Mouse (Mus musculus) liver, adult 2 months (tissue): ENCODE data around the gene Kcnab1. TPM values are rescaled to one million over a fixed set of nuclear protein-coding genes. Genes with fewer than 3 reads are reported as not detected.

ENCODE experiments used
- DNase-seq: peaks from one replicate; pipeline ENCODE4 v3.0.0-alpha.2; 2011; ENCODE audit warnings: low read depth, low spot score; ENCODE audit errors: extremely low read depth
- H3K27ac ChIP-seq: fragments of 200-500 bp; replicated peaks from 2 replicates; pipeline ENCODE4 v1.5.1; 2012; ENCODE audit warnings: low read depth, mild to moderate bottlenecking, control low read depth, inconsistent platforms, low read length; ENCODE audit not compliant: insufficient read depth
- H3K27me3 ChIP-seq: fragments of 200-500 bp; 2 replicates; pipeline ENCODE4 v1.6.1; 2012; ENCODE audit warnings: mild to moderate bottlenecking, moderate library complexity, low read length, inconsistent platforms; ENCODE audit not compliant: control insufficient read depth, insufficient read depth
- H3K36me3 ChIP-seq: fragments of 200-500 bp; 2 replicates; pipeline ENCODE4 v1.6.1; 2012; ENCODE audit warnings: low read length, inconsistent platforms; ENCODE audit not compliant: control insufficient read depth, insufficient read depth
- H3K4me1 ChIP-seq: fragments of 200-500 bp; 2 replicates; pipeline ENCODE4 v1.6.1; 2011; ENCODE audit warnings: low read length; ENCODE audit not compliant: control insufficient read depth, insufficient read depth
- H3K4me3 ChIP-seq: fragments of 200-500 bp; 2 replicates; pipeline ENCODE4 v1.5.1; 2011; ENCODE audit warnings: low read depth, mild to moderate bottlenecking, control low read depth, low read length, moderate library complexity; ENCODE audit not compliant: insufficient read depth
- H3K79me2 ChIP-seq: fragments of 200-500 bp; 2 replicates; pipeline ENCODE4 v1.6.1; 2012; ENCODE audit warnings: inconsistent platforms, mild to moderate bottlenecking, low read length, moderate library complexity; ENCODE audit not compliant: control insufficient read depth, insufficient read depth
- H3K9ac ChIP-seq: fragments of 200-500 bp; 2 replicates; pipeline ENCODE4 v1.6.1; 2012; ENCODE audit warnings: low read depth, mild to moderate bottlenecking, control low read depth, inconsistent platforms, low read length
- CTCF ChIP-seq: fragments of 200-500 bp; IDR thresholded peaks from 2 replicates; pipeline ENCODE4 v1.5.1; 2011; ENCODE audit warnings: low read depth, low read length, control low read depth
- POLR2A ChIP-seq: fragments of 200-500 bp; IDR thresholded peaks from 2 replicates; pipeline ENCODE4 v1.6.1; 2011; ENCODE audit warnings: low read length, control low read depth; ENCODE audit not compliant: insufficient read depth; ENCODE audit errors: extremely low read depth
- WGBS: fragments of 180-500 bp; shearing (Covaris S2); methylation state at CpG from one replicate; pipeline ENCODE4 v1.1.7; 2018; 5-methylcytosine and 5-hydroxymethylcytosine counted together
- polyA plus RNA-seq: library from polyadenylated mRNA; depleted of rRNA; stranded (reverse); fragments of >200 nt; gene quantifications from 2 replicates; pipeline ENCODE4 v1.2.3, GENCODE M21; 2012
- total RNA-seq: library from RNA; depleted of rRNA; stranded (reverse); fragments of >200 nt; gene quantifications from 2 replicates; pipeline ENCODE4 v1.2.3, GENCODE M21; 2014

Gene Kcnab1
- total and polyA plus RNA-seq, 2 experiments: 0.06 to 0.28 TPM

DNA sequence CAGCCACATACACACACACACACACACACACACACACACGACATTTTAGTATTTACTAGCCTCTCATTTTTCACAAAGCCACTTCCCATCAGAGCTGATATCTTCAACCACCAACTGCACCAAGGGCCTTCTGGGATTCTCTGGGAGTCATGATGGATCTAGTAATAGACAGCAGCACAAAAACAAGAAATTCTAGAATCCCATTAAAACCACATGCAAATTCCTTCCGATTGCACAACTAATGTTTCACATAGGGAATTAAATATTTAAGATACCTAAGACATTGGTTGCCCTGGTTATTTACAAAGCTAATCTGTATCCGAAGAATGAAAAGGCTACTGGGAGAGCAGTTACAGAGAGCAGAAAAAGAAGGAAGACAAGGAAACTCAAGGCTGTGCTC is 29.6 kb downstream of the Kcnab1 start:
- no peaks in the 10 kb centered on the region for H3K79me2 ChIP-seq
- H3K27me3 ChIP-seq: no peaks in the 10 kb centered on the region
- H3K4me3 ChIP-seq: no peak overlapping the region
- no peak for DNase-seq
- no peak overlapping the region for H3K9ac ChIP-seq
- 86% methylated on average over 3 of the region's 3 CpGs for WGBS
- no peak overlapping the region for H3K27ac ChIP-seq
- H3K36me3 ChIP-seq: no peaks in the 10 kb centered on the region
- no peaks in the 10 kb centered on the region for H3K4me1 ChIP-seq
- TF ChIP-seq POLR2A (no peak), CTCF (no peak)

DNA sequence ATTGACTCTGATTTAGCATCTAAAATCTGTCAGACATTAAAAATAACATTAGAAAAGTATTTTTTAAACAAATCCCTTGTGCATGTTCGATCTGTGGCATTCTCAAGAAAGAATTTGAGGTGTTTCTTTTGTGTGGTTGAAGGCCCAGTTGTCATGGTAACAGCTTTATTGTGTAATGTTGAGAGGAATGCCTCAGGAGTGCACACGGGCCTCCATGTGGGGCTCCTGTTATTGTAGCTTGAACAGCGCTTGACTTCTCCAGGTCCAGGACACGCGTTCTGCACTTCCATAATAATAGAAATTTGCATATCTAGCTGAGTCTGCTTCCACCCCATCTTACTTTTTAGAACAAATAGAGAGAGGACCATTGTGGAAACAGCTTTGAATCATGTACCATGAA is 36.0 kb downstream of the Kcnab1 start:
- no peak overlapping the region for H3K9ac ChIP-seq
- no peak for DNase-seq
- H3K27ac ChIP-seq: no peak overlapping the region
- H3K36me3 ChIP-seq: no peaks in the 10 kb centered on the region
- no peaks in the 10 kb centered on the region for H3K4me1 ChIP-seq
- no peak overlapping the region for H3K4me3 ChIP-seq
- H3K27me3 ChIP-seq: no peaks in the 10 kb centered on the region
- TF ChIP-seq POLR2A: no peak
- TF ChIP-seq CTCF: no peak
- no peaks in the 10 kb centered on the region for H3K79me2 ChIP-seq
- 85% methylated on average over 5 of the region's 5 CpGs for WGBS

DNA sequence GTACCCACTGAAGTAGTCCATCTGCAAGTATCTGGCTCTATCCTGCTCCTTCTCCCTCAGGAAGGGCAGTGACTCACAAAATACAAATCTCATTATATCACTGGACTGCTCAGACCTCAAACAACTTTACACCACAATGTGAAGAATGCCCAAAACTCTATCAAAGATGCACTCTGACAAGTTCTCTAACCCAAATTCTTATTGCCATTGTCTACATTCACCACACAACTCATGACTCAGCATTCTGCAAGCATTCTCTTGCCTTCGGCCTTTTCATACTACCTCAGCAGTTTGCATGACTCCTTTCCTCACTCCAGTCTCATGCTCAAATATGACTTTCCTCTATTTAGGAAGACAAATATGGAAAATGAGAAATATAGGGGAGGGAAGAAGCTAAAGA is 42.6 kb downstream of the Kcnab1 start:
- Histone ChIP-seq H3K27ac (no peak overlapping the region), H3K9ac (no peak overlapping the region), H3K4me3 (no peak overlapping the region), H3K27me3 (no peaks in the 10 kb centered on the region), H3K79me2 (no peaks in the 10 kb centered on the region), H3K36me3 (no peaks in the 10 kb centered on the region), H3K4me1 (no peaks in the 10 kb centered on the region)
- 74% methylated on average over 1 of the region's 1 CpGs for WGBS
- no peak for DNase-seq
- no peak for TF ChIP-seq POLR2A
- TF ChIP-seq CTCF: no peak

DNA sequence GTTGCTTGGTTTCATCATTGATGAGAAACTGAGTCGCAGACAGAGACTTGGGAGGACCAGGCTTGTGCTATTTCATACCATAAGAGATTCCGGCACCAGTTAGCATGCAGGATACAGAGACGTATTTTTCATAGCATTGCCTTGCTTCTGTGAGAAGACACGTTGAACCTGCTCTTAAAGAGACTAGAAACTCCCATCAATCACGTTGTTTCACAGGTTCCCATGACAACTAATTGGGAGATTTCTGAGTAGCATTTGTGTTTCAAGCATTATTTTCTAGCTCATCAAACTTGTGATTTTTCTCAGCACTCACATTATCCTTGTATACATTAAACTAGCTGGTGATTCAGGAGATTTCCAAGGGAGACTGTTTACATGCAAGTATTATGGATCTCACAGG is 63.8 kb downstream of the Kcnab1 start:
- DNase-seq: no peak
- no peaks in the 10 kb centered on the region for H3K27me3 ChIP-seq
- H3K4me1 ChIP-seq: no peaks in the 10 kb centered on the region; the same call in 1 of the 2 replicates
- no peaks in the 10 kb centered on the region for H3K79me2 ChIP-seq
- WGBS: 85% methylated on average over 5 of the region's 5 CpGs
- H3K36me3 ChIP-seq: no peaks in the 10 kb centered on the region
- TF ChIP-seq POLR2A (no peak), CTCF (no peak)
- H3K27ac ChIP-seq: no peak overlapping the region
- no peak overlapping the region for H3K4me3 ChIP-seq
- H3K9ac ChIP-seq: no peak overlapping the region

DNA sequence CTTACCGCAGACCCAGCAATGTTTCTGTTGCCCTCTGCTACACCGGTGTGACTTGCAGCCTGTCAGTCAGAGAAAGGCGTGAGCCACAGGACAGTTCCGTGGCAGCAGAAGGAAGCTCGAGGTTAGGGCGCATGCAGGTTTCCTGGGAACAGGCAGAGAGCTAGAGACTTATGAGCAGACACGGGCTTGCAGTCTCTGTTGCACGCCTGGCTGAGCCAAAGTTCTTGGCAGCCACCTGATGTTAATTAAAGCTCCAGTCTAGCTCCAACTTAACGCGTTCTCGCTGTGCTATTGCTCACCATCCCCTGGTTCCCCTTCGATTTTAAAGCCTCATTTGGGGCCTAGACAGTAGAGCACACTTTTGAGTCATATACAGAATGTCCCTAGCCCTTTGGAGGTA is 65.4 kb downstream of the Kcnab1 start:
- Histone ChIP-seq H3K27ac (no peak overlapping the region), H3K9ac (no peak overlapping the region), H3K4me1 (no peaks in the 10 kb centered on the region; the same call in 1 of the 2 replicates), H3K4me3 (no peak overlapping the region), H3K79me2 (no peaks in the 10 kb centered on the region), H3K36me3 (no peaks in the 10 kb centered on the region), H3K27me3 (no peaks in the 10 kb centered on the region)
- DNase-seq: no peak
- TF ChIP-seq POLR2A (no peak), CTCF (no peak)
- WGBS: 83% methylated on average over 12 of the region's 12 CpGs

DNA sequence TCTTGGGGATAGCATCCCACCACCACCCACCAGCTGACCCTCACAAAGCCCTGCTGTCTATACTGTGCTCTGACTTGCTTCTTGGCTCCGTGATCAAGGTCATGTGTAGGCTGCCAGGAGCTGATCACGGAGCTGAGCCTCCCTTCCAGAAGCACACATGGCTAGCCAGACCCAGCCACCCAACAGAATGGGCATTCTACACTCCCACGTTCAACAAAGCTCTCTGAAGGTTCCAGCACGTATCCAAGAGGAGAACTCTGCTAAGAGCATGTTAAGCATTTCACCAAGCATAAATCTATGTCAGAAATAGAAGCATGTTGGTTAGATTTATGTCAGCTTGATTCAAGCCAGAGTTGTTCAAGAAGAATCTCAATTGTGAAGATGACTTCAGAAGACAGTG is 66.6 kb downstream of the Kcnab1 start:
- TF ChIP-seq POLR2A (no peak), CTCF (no peak)
- 72% methylated on average over 4 of the region's 4 CpGs for WGBS

More for the DNA sequence above, 66.6 kb downstream of the Kcnab1 start:
- Histone ChIP-seq H3K27me3 (no peaks in the 10 kb centered on the region), H3K9ac (no peak overlapping the region), H3K4me1 (no peaks in the 10 kb centered on the region), H3K4me3 (no peak overlapping the region), H3K36me3 (no peaks in the 10 kb centered on the region), H3K79me2 (no peaks in the 10 kb centered on the region), H3K27ac (no peak overlapping the region)
- no peak for DNase-seq
